Mouse (Mus musculus) intestine, embryonic 14.5 days (tissue): Measurements from ENCODE around the gene Por. TPM values are rescaled to one million over a fixed set of nuclear protein-coding genes. Genes with fewer than 3 reads are reported as not detected.
A peak's percentile ranks its signal among the peaks of the same experiment; 100 is the strongest.

Experiments used
- ATAC-seq: fragments of 200-750 bp; cut with Nextera tagmentation; replicated peaks from 2 replicates; pipeline ENCODE4 v1.8.0; 2017; ENCODE audit warnings: low read depth, moderate number of reproducible peaks, moderate TSS enrichment, moderate library complexity; ENCODE audit not compliant: low FRiP score, low TSS enrichment
- DNase-seq: peaks from one replicate; pipeline ENCODE4 v3.0.0-alpha.2; 2018; ENCODE audit warnings: low spot score
- H3K27ac ChIP-seq: fragments of 300-500 bp; sonication (generic); 2 replicates; pipeline ENCODE4 v1.5.1; 2014; ENCODE audit warnings: low read depth, mild to moderate bottlenecking, control low read depth
- H3K27me3 ChIP-seq: fragments of 300-500 bp; sonication (generic); replicated peaks from 2 replicates; pipeline ENCODE4 v1.6.1; 2014; ENCODE audit warnings: low read length, control low read depth; ENCODE audit not compliant: control insufficient read depth, insufficient read depth
- H3K36me3 ChIP-seq: fragments of 300-500 bp; sonication (generic); 2 replicates; pipeline ENCODE4 v1.6.1; 2014; ENCODE audit warnings: low read length, control low read depth; ENCODE audit not compliant: control insufficient read depth, insufficient read depth
- H3K4me1 ChIP-seq: fragments of 300-500 bp; sonication (generic); replicated peaks from 2 replicates; pipeline ENCODE4 v1.6.1; 2014; ENCODE audit warnings: low read length, control low read depth, mixed read lengths; ENCODE audit not compliant: control insufficient read depth, insufficient read depth
- H3K4me2 ChIP-seq: fragments of 300-500 bp; sonication (generic); 2 replicates; pipeline ENCODE4 v1.6.1; 2014; ENCODE audit warnings: low read length
- H3K4me3 ChIP-seq: fragments of 300-500 bp; sonication (generic); 2 replicates; pipeline ENCODE4 v1.5.1; 2014; ENCODE audit warnings: low read depth, low read length, control low read depth, mixed read lengths
- H3K9ac ChIP-seq: fragments of 300-500 bp; sonication (generic); 2 replicates; pipeline ENCODE4 v1.6.1; 2014; ENCODE audit warnings: mild to moderate bottlenecking, low read length
- H3K9me3 ChIP-seq: fragments of 300-500 bp; sonication (generic); 2 replicates; pipeline ENCODE4 v1.6.1; 2016; ENCODE audit warnings: low read length, control low read depth; ENCODE audit not compliant: control insufficient read depth
- WGBS: fragments of 180-500 bp; shearing (Covaris S2); extraction: QIAGEN DNeasy Blood & Tissue Kit; methylation state at CpG from one replicate; pipeline ENCODE4 v1.1.7; 2014; 5-methylcytosine and 5-hydroxymethylcytosine counted together
- polyA plus RNA-seq: library from polyadenylated mRNA; unstranded; fragments of >200 nt; fragmentation: Nextera tagmentation; extraction: Ambion mirVana; gene quantifications from 2 replicates; pipeline ENCODE4 v1.2.1, GENCODE M21; 2014

Gene Por
- polyA plus RNA-seq, 1 experiment from 2014 or later, result 66.5 TPM

GRCm38 (mm10) chr5:135737154-135737553 is 67.3 kb downstream of the Por start:
- Histone ChIP-seq H3K4me2 (no peak overlapping the region), H3K9me3 (no peaks in the 10 kb centered on the region), H3K9ac (no peak overlapping the region), H3K4me3 (no peak overlapping the region), H3K36me3 (peaks cover 71% of the 10 kb centered on the region), H3K27ac (no peak overlapping the region), H3K4me1 (no peaks in the 10 kb centered on the region), H3K27me3 (no peaks in the 10 kb centered on the region)
- ATAC-seq (no peak), DNase-seq (no peak)
- 78% methylated on average over 7 of the region's 7 CpGs for WGBS

GRCm38 (mm10) chr5:135738266-135738665 is 68.4 kb downstream of the Por start:
- DNase-seq, result no peak
- no peaks in the 10 kb centered on the region for H3K27me3 ChIP-seq
- no peak overlapping the region for H3K27ac ChIP-seq
- no peak for ATAC-seq
- WGBS, result 12% methylated on average over 6 of the region's 6 CpGs
- H3K9me3 ChIP-seq, result no peaks in the 10 kb centered on the region
- no peak overlapping the region for H3K4me3 ChIP-seq
- H3K4me1 ChIP-seq, result 0 out of 2 replicates have a peak, but pooled peaks cover 2% of the 10 kb centered on the region
- H3K9ac ChIP-seq, result no peak overlapping the region
- H3K4me2 ChIP-seq, result no peak overlapping the region
- H3K36me3 ChIP-seq, result peaks cover 59% of the 10 kb centered on the region

- no peak overlapping the region for H3K9ac ChIP-seq
- H3K9me3 ChIP-seq, result no peaks in the 10 kb centered on the region
- no peak for ATAC-seq
- no peak overlapping the region for H3K4me2 ChIP-seq
- H3K4me3 ChIP-seq, result no peak overlapping the region
- H3K27ac ChIP-seq, result no peak overlapping the region
- whole genome bisulfite sequencing, result 55% methylated on average over 10 of the region's 10 CpGs
- H3K27me3 ChIP-seq, result no peaks in the 10 kb centered on the region
- 0 out of 2 replicates have a peak, but pooled peaks cover 8% of the 10 kb centered on the region for H3K4me1 ChIP-seq
- peaks cover 21% of the 10 kb centered on the region; the same call in 1 of the 2 replicates for H3K36me3 ChIP-seq
- peak; percentile 63 for DNase-seq
Observed at GRCm38 (mm10) chr5:135742156-135742555, 72.3 kb downstream of the Por start.

GRCm38 (mm10) chr5:135742941-135743740 is 73.3 kb downstream of the Por start:
- H3K27me3 ChIP-seq, result no peaks in the 10 kb centered on the region
- H3K27ac ChIP-seq, result no peak overlapping the region
- H3K4me2 ChIP-seq, result peak overlapping the region; percentile 77
- H3K4me3 ChIP-seq, result peak overlapping the region; percentile 61
- H3K9me3 ChIP-seq, result 0 out of 2 replicates have a peak, but pooled peaks cover 5% of the 10 kb centered on the region
- 18% methylated on average over 18 of the region's 18 CpGs for WGBS
- peak overlapping the region; percentile 61 for H3K9ac ChIP-seq
- H3K4me1 ChIP-seq, result 0 out of 2 replicates have a peak, but pooled peaks cover 8% of the 10 kb centered on the region
- no peak for DNase-seq
- no peak; the same call in 1 of the 2 replicates for ATAC-seq
- peaks cover 17% of the 10 kb centered on the region; the same call in 1 of the 2 replicates for H3K36me3 ChIP-seq

GRCm38 (mm10) chr5:135743741-135744609 is 74.1 kb downstream of the Por start, which contains the start of gene Tmem120a:
Tmem120a (minus strand) TSS chr5:135744448.
- Histone ChIP-seq H3K36me3 (peaks cover 17% of the 10 kb centered on the region; the same call in 1 of the 2 replicates), H3K27me3 (no peaks in the 10 kb centered on the region), H3K27ac (peak within 1 kb of the TSS; percentile 71), H3K4me1 (0 out of 2 replicates have a peak, but pooled peaks cover 8% of the 10 kb centered on the region), H3K4me2 (peak within 1 kb of the TSS; percentile 77), H3K4me3 (peak within 1 kb of the TSS; percentile 61), H3K9ac (peak within 1 kb of the TSS; percentile 61), H3K9me3 (0 out of 2 replicates have a peak, but pooled peaks cover 5% of the 10 kb centered on the region)
- ATAC-seq, result peak; percentile 95
- WGBS, result under 1% methylated on average over 60 of the region's 60 CpGs
- peak; percentile 93 for DNase-seq

- H3K36me3 ChIP-seq, result peaks cover 17% of the 10 kb centered on the region; the same call in 1 of the 2 replicates
- H3K4me2 ChIP-seq, result peak overlapping the region; percentile 77
- DNase-seq (no peak), ATAC-seq (no peak)
- peak overlapping the region; percentile 61; the same call in 1 of the 2 replicates for H3K4me3 ChIP-seq
- 20% methylated on average over 12 of the region's 12 CpGs for WGBS
- H3K27ac ChIP-seq, result peak overlapping the region; percentile 71
- 0 out of 2 replicates have a peak, but pooled peaks cover 8% of the 10 kb centered on the region for H3K4me1 ChIP-seq
- peak overlapping the region; percentile 61 for H3K9ac ChIP-seq
- 0 out of 2 replicates have a peak, but pooled peaks cover 5% of the 10 kb centered on the region for H3K9me3 ChIP-seq
- H3K27me3 ChIP-seq, result no peaks in the 10 kb centered on the region
Observed at GRCm38 (mm10) chr5:135744742-135745141, 74.9 kb downstream of the Por start.

GRCm38 (mm10) chr5:135751041-135751440 is 81.2 kb downstream of the Por start:
- 0 out of 2 replicates have a peak, but pooled peaks cover 5% of the 10 kb centered on the region for H3K9me3 ChIP-seq
- H3K9ac ChIP-seq, result no peak overlapping the region
- H3K4me1 ChIP-seq, result no peaks in the 10 kb centered on the region
- H3K27me3 ChIP-seq, result no peaks in the 10 kb centered on the region
- DNase-seq, result no peak
- WGBS, result 73% methylated on average over 1 of the region's 1 CpGs
- no peak overlapping the region for H3K27ac ChIP-seq
- no peaks in the 10 kb centered on the region for H3K36me3 ChIP-seq
- no peak for ATAC-seq
- no peak overlapping the region for H3K4me3 ChIP-seq
- no peak overlapping the region for H3K4me2 ChIP-seq

- no peak overlapping the region for H3K27ac ChIP-seq
- no peaks in the 10 kb centered on the region for H3K4me1 ChIP-seq
- ATAC-seq (no peak), DNase-seq (no peak)
- 71% methylated on average over 2 of the region's 2 CpGs for WGBS
- no peak overlapping the region for H3K4me2 ChIP-seq
- no peak overlapping the region for H3K9ac ChIP-seq
- no peaks in the 10 kb centered on the region for H3K36me3 ChIP-seq
- no peaks in the 10 kb centered on the region for H3K27me3 ChIP-seq
- H3K9me3 ChIP-seq, result 0 out of 2 replicates have a peak, but pooled peaks cover 5% of the 10 kb centered on the region
- no peak overlapping the region for H3K4me3 ChIP-seq
Observed at GRCm38 (mm10) chr5:135751595-135751994, 81.8 kb downstream of the Por start.
